Mouse (Mus musculus) liver, adult 2 months (tissue): Measurements from ENCODE around the gene Col23a1. TPM values are rescaled to one million over a fixed set of nuclear protein-coding genes. Genes with fewer than 3 reads are reported as not detected.
"Not testable (repeated sequence)": the region's sequence is repeated elsewhere in the genome, so short reads cannot be mapped to it uniquely, and the experiment has no call there.

Experiments used
- DNase-seq: peaks from one replicate; pipeline ENCODE4 v3.0.0-alpha.2; 2011; ENCODE audit warnings: low read depth, low spot score; ENCODE audit errors: extremely low read depth
- H3K27ac ChIP-seq: fragments of 200-500 bp; replicated peaks from 2 replicates; pipeline ENCODE4 v1.5.1; 2012; ENCODE audit warnings: low read depth, mild to moderate bottlenecking, control low read depth, inconsistent platforms, low read length; ENCODE audit not compliant: insufficient read depth
- H3K27me3 ChIP-seq: fragments of 200-500 bp; 2 replicates; pipeline ENCODE4 v1.6.1; 2012; ENCODE audit warnings: mild to moderate bottlenecking, moderate library complexity, low read length, inconsistent platforms; ENCODE audit not compliant: control insufficient read depth, insufficient read depth
- H3K36me3 ChIP-seq: fragments of 200-500 bp; 2 replicates; pipeline ENCODE4 v1.6.1; 2012; ENCODE audit warnings: low read length, inconsistent platforms; ENCODE audit not compliant: control insufficient read depth, insufficient read depth
- H3K4me1 ChIP-seq: fragments of 200-500 bp; 2 replicates; pipeline ENCODE4 v1.6.1; 2011; ENCODE audit warnings: low read length; ENCODE audit not compliant: control insufficient read depth, insufficient read depth
- H3K4me3 ChIP-seq: fragments of 200-500 bp; 2 replicates; pipeline ENCODE4 v1.5.1; 2011; ENCODE audit warnings: low read depth, mild to moderate bottlenecking, control low read depth, low read length, moderate library complexity; ENCODE audit not compliant: insufficient read depth
- H3K79me2 ChIP-seq: fragments of 200-500 bp; 2 replicates; pipeline ENCODE4 v1.6.1; 2012; ENCODE audit warnings: inconsistent platforms, mild to moderate bottlenecking, low read length, moderate library complexity; ENCODE audit not compliant: control insufficient read depth, insufficient read depth
- H3K9ac ChIP-seq: fragments of 200-500 bp; 2 replicates; pipeline ENCODE4 v1.6.1; 2012; ENCODE audit warnings: low read depth, mild to moderate bottlenecking, control low read depth, inconsistent platforms, low read length
- CTCF ChIP-seq: fragments of 200-500 bp; IDR thresholded peaks from 2 replicates; pipeline ENCODE4 v1.5.1; 2011; ENCODE audit warnings: low read depth, low read length, control low read depth
- POLR2A ChIP-seq: fragments of 200-500 bp; IDR thresholded peaks from 2 replicates; pipeline ENCODE4 v1.6.1; 2011; ENCODE audit warnings: low read length, control low read depth; ENCODE audit not compliant: insufficient read depth; ENCODE audit errors: extremely low read depth
- WGBS: fragments of 180-500 bp; shearing (Covaris S2); methylation state at CpG from one replicate; pipeline ENCODE4 v1.1.7; 2018; 5-methylcytosine and 5-hydroxymethylcytosine counted together
- polyA plus RNA-seq: library from polyadenylated mRNA; depleted of rRNA; stranded (reverse); fragments of >200 nt; gene quantifications from 2 replicates; pipeline ENCODE4 v1.2.3, GENCODE M21; 2012; rRNA removed
- total RNA-seq: library from RNA; depleted of rRNA; stranded (reverse); fragments of >200 nt; gene quantifications from 2 replicates; pipeline ENCODE4 v1.2.3, GENCODE M21; 2014; rRNA removed

The Col23a1 gene
- total and polyA plus RNA-seq, 2 experiments: 0.05 to 0.09 TPM

DNA sequence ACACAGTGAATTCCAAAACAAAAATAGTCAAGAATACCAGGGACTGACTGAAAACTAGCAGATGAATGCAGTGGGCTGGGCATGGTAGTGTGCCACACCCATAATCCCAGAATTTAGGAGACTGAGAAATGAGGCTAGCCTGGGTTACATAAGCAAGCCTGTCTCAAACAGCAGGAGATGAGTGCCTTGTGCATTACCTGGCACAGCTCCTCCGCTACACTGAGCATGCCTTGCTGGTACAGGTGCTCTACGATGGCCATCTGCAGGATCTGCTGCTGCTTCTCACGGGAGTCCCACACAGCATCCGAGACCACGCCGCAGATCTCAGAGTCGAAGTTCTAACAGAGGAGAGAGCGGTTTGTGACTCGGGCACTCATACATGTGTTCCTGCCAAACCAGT, 337.7 kb downstream of the Col23a1 start:
- no peak for DNase-seq
- H3K36me3 ChIP-seq: peaks cover 13% of the 10 kb centered on the region

GRCm38 (mm10) chr11:51627907-51628306, 338.2 kb downstream of the Col23a1 start:
- Histone ChIP-seq H3K9ac (no peak overlapping the region), H3K36me3 (peaks cover 13% of the 10 kb centered on the region), H3K27me3 (no peaks in the 10 kb centered on the region), H3K4me1 (no peaks in the 10 kb centered on the region), H3K4me3 (no peak overlapping the region), H3K27ac (no peak overlapping the region), H3K79me2 (peaks cover 10% of the 10 kb centered on the region; the same call in 1 of the 2 replicates)
- TF ChIP-seq CTCF (no peak), POLR2A (no peak)
- 91% methylated on average over 8 of the region's 8 CpGs for WGBS
- no peak for DNase-seq

More for the DNA sequence above, 337.7 kb downstream of the Col23a1 start:
- Histone ChIP-seq H3K4me1 (no peaks in the 10 kb centered on the region), H3K9ac (no peak overlapping the region), H3K27me3 (no peaks in the 10 kb centered on the region), H3K27ac (no peak overlapping the region), H3K79me2 (peaks cover 10% of the 10 kb centered on the region; the same call in 1 of the 2 replicates), H3K4me3 (no peak overlapping the region)
- WGBS: 98% methylated on average over 9 of the region's 9 CpGs
- TF ChIP-seq CTCF (no peak), POLR2A (no peak)

- H3K9ac ChIP-seq: no peak overlapping the region
- peaks cover 12% of the 10 kb centered on the region; the same call in 1 of the 2 replicates for H3K79me2 ChIP-seq
- H3K27me3 ChIP-seq: no peaks in the 10 kb centered on the region
- TF ChIP-seq CTCF: no peak
- TF ChIP-seq POLR2A: no peak
- no peak overlapping the region for H3K27ac ChIP-seq
- H3K4me3 ChIP-seq: no peak overlapping the region
- 80% methylated on average over 15 of the region's 15 CpGs for WGBS
- peaks cover 11% of the 10 kb centered on the region for H3K36me3 ChIP-seq
- DNase-seq: no peak
- H3K4me1 ChIP-seq: no peaks in the 10 kb centered on the region; the same call in 1 of the 2 replicates
Observed at GRCm38 (mm10) chr11:51629651-51630314, 340.1 kb downstream of the Col23a1 start.

DNA sequence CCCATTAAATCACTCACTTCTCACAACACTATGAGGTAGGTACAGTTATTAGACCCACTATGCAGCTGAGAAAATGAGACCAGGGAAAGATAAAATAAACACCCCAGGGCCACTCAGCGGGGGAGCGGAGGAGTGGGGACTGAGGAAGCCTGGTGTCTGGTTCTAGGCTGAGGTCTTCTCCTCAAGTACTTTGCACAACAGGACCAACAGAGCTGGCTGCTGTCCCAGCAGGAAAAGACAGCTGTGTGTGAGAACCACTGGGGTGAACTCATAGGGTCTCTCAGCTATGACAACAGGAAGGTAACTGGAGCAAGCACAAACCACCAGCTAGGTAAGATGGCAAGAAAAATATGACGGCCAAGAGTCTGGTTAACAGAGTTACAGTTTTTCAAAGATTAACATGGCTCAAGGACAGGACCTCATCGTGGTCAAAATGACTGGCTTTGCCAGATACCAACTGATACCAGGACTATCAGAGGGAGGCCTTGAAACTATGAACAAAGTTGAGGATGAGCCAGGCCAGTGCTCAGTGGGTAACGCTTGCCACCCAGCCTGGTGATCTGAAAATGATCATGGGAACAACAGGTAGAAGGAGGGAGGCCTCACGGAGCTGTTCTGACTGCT, 342.5 kb downstream of the Col23a1 start:
- Histone ChIP-seq H3K9ac (no peak overlapping the region), H3K36me3 (peaks cover 6% of the 10 kb centered on the region; the same call in 1 of the 2 replicates), H3K4me1 (peaks cover 6% of the 10 kb centered on the region), H3K27me3 (no peaks in the 10 kb centered on the region), H3K4me3 (no peak overlapping the region), H3K27ac (no peak overlapping the region), H3K79me2 (peaks cover 12% of the 10 kb centered on the region; the same call in 1 of the 2 replicates)
- DNase-seq: peak; percentile 79
- 58% methylated on average over 6 of the region's 6 CpGs for WGBS
- TF ChIP-seq CTCF (no peak), POLR2A (no peak)

DNA sequence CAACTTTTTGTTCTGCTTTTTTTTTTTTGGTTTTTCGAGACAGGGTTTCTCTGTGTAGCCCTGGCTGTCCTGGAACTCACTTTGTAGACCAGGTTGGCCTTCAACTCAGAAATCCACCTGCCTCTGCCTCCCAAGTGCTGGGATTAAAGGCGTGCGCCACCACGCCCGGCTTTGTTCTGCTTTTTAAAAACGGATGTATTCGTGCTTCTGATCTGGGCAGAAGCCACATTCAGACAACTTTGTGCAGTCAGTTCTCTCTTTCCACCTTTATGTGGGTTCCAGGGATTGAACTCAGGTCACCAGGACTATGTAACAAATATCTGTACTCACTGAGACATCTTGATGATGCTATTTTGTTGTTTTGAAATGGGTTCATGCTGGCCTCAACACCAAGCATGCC, 343.5 kb downstream of the Col23a1 start:
- not testable (repeated sequence) for DNase-seq, H3K4me1 ChIP-seq, H3K27ac ChIP-seq, H3K9ac ChIP-seq, H3K36me3 ChIP-seq, H3K4me3 ChIP-seq, H3K27me3 ChIP-seq
- WGBS: 89% methylated on average over 7 of the region's 7 CpGs
- peaks cover 12% of the 10 kb centered on the region; the same call in 1 of the 2 replicates for H3K79me2 ChIP-seq

Other genes with a start within 250 kb of the Col23a1 start
- not detected in 2 replicates for gene Olfr1375, start 241.8 kb upstream of the Col23a1 start, total RNA-seq
- gene Olfr1375, start 241.8 kb upstream of the Col23a1 start, polyA plus RNA-seq: not detected in 2 replicates
- gene Zfp354a, start 230.7 kb upstream of the Col23a1 start, total RNA-seq: 3.1 and 3.6 TPM in 2 replicates
- 1.6 and 1.9 TPM in 2 replicates for gene Zfp354a, start 230.7 kb upstream of the Col23a1 start, polyA plus RNA-seq
- not detected in 2 replicates for gene Gm12569, start 69.4 kb upstream of the Col23a1 start, total RNA-seq
- gene Gm12569, start 69.4 kb upstream of the Col23a1 start, polyA plus RNA-seq: not detected in 2 replicates
- 99.1 and 116 TPM in 2 replicates for gene Clk4, start 28.2 kb upstream of the Col23a1 start, total RNA-seq
- 11.1 and 13.9 TPM in 2 replicates for gene Clk4, start 28.2 kb upstream of the Col23a1 start, polyA plus RNA-seq
- gene BC049762, start 26.9 kb upstream of the Col23a1 start, total RNA-seq: 0.60 and 1.3 TPM in 2 replicates
- gene BC049762, start 26.9 kb upstream of the Col23a1 start, polyA plus RNA-seq: 0.37 and 0.50 TPM in 2 replicates